Mouse (Mus musculus) lung, embryonic 15.5 days (tissue): ENCODE measurements around the gene Dnajc19. TPM values are rescaled to one million over a fixed set of nuclear protein-coding genes. Genes with fewer than 3 reads are reported as not detected.
A peak's percentile ranks its signal among the peaks of the same experiment; 100 is the strongest.

Experiments
- ATAC-seq: fragments of 200-750 bp; cut with Nextera tagmentation; 2 replicates; pipeline ENCODE4 v1.8.0; 2017; ENCODE audit warnings: moderate number of reproducible peaks, borderline replicate concordance; ENCODE audit not compliant: low FRiP score, low TSS enrichment; ENCODE audit errors: extremely low read depth
- H3K27ac ChIP-seq: fragments of 300-500 bp; sonication (generic); 2 replicates; pipeline ENCODE4 v1.5.1; 2015; ENCODE audit warnings: moderate library complexity, mild to moderate bottlenecking, inconsistent platforms
- H3K27me3 ChIP-seq: fragments of 300-500 bp; sonication (generic); 2 replicates; pipeline ENCODE4 v1.6.1; 2015; ENCODE audit warnings: inconsistent platforms
- H3K36me3 ChIP-seq: fragments of 300-500 bp; sonication (generic); 2 replicates; pipeline ENCODE4 v1.6.1; 2015; ENCODE audit warnings: inconsistent platforms
- H3K4me1 ChIP-seq: fragments of 300-500 bp; sonication (generic); 2 replicates; pipeline ENCODE4 v1.6.1; 2015; ENCODE audit warnings: inconsistent platforms
- H3K4me2 ChIP-seq: fragments of 300-500 bp; sonication (generic); 2 replicates; pipeline ENCODE4 v1.6.1; 2015; ENCODE audit warnings: inconsistent platforms, mild to moderate bottlenecking, moderate library complexity
- H3K4me3 ChIP-seq: fragments of 300-500 bp; sonication (generic); 2 replicates; pipeline ENCODE4 v1.5.1; 2015; ENCODE audit warnings: mild to moderate bottlenecking, inconsistent platforms
- H3K9ac ChIP-seq: fragments of 300-500 bp; sonication (generic); 2 replicates; pipeline ENCODE4 v1.6.1; 2015; ENCODE audit warnings: inconsistent platforms
- H3K9me3 ChIP-seq: fragments of 300-500 bp; sonication (generic); 2 replicates; pipeline ENCODE4 v1.6.1; 2016; ENCODE audit warnings: inconsistent platforms
- WGBS: fragments of 180-500 bp; shearing (Covaris S2); methylation state at CpG from one replicate; pipeline ENCODE4 v1.1.7; 2015; 5-methylcytosine and 5-hydroxymethylcytosine counted together
- polyA plus RNA-seq: library from polyadenylated mRNA; unstranded; fragments of >200 nt; fragmentation: Nextera tagmentation; extraction: Ambion mirVana; gene quantifications from 2 replicates; pipeline ENCODE4 v1.2.1, GENCODE M21; 2015

Gene Dnajc19
- 122 and 124 TPM in 2 replicates for polyA plus RNA-seq

GRCm38 (mm10) chr3:34080900-34081662, at the start of gene Dnajc19:
Gene Dnajc19, minus strand, starts transcription at chr3:34081321.
- Histone ChIP-seq H3K27ac (peak within 1 kb of the TSS; percentile 37), H3K4me2 (peak within 1 kb of the TSS; percentile 72), H3K4me3 (peak within 1 kb of the TSS; percentile 85), H3K9ac (peak within 1 kb of the TSS; percentile 92), H3K4me1 (peaks cover 9% of the 10 kb centered on the region), H3K27me3 (no peaks in the 10 kb centered on the region), H3K9me3 (no peaks in the 10 kb centered on the region), H3K36me3 (peaks cover 14% of the 10 kb centered on the region; the same call in 1 of the 2 replicates)
- WGBS: under 1% methylated on average over 50 of the region's 50 CpGs
- ATAC-seq: peak; percentile 93

DNA sequence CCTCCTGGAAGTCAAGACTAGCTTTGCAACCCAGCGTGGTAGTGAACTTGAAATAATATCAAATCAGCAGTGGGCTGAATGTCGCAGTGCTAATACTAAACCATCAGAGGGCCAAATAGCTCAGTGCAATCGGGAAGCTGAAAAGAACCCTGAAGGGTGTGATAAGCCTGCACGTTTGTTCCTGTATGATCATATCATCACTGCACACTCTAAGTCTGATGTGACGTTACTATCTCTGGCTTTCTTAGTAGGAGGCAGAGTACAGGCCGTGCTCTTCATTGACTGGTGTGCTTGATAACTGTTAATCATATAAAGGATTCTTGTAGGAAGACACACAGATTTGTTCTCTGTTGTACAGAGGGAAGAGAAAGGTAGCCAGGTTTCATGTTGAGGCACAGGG, 48.8 kb upstream of the Dnajc19 start:
- H3K27me3 ChIP-seq: no peaks in the 10 kb centered on the region
- no peak overlapping the region for H3K4me2 ChIP-seq
- no peak overlapping the region for H3K27ac ChIP-seq
- no peak overlapping the region for H3K4me3 ChIP-seq
- H3K36me3 ChIP-seq: no peaks in the 10 kb centered on the region
- 72% methylated on average over 6 of the region's 6 CpGs for WGBS
- H3K4me1 ChIP-seq: no peaks in the 10 kb centered on the region
- H3K9me3 ChIP-seq: no peaks in the 10 kb centered on the region
- ATAC-seq: no peak
- H3K9ac ChIP-seq: no peak overlapping the region

DNA sequence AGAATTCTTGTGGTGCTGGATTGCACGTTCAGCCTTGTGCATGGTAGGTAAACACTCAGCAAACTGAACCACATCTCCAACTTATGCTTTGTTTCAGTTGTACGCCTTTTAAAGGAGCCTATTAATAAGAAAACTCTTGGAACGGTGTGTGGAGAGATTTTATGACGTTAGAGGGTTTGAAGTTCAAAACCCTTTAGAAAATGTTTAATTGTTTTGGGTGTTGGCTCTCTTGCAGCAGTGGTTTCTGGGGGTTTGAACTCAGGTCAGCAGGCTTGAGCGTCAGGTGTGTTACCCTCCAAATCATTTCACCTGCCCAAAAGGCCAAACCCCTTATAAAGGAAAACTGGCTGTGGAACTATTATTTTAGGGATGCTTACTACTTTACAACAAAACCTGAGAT, 40.2 kb upstream of the Dnajc19 start:
- WGBS: 74% methylated on average over 5 of the region's 5 CpGs

DNA sequence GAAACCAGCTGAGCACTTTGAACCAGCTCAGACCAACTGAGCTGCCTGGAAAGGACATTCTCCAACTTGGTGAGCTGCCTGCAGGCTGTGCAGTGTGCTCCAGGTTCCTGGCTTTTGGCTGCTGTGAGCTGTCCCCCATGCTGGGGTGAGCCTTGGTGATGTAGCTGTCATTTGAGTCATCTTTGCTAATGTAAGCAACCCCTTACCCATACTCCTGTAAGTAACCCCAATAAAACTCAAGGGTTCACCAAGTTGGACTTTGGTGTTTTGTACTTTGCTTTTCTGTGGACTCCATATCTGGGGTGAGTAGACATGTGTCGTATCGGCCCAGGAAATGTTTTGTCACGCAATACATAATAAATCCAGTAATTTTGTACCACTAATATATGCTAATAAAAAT, 39.7 kb upstream of the Dnajc19 start:
- Histone ChIP-seq H3K4me2 (no peak overlapping the region), H3K36me3 (no peaks in the 10 kb centered on the region), H3K9ac (no peak overlapping the region), H3K27me3 (no peaks in the 10 kb centered on the region), H3K27ac (no peak overlapping the region), H3K9me3 (no peaks in the 10 kb centered on the region), H3K4me1 (no peaks in the 10 kb centered on the region), H3K4me3 (no peak overlapping the region)
- ATAC-seq: no peak
- WGBS: 83% methylated on average over 3 of the region's 3 CpGs

More for the DNA sequence above, 40.2 kb upstream of the Dnajc19 start:
- H3K27ac ChIP-seq: no peak overlapping the region
- no peaks in the 10 kb centered on the region for H3K4me1 ChIP-seq
- ATAC-seq: no peak
- no peaks in the 10 kb centered on the region for H3K9me3 ChIP-seq
- no peak overlapping the region for H3K9ac ChIP-seq
- no peaks in the 10 kb centered on the region for H3K36me3 ChIP-seq
- no peak overlapping the region for H3K4me3 ChIP-seq
- no peaks in the 10 kb centered on the region for H3K27me3 ChIP-seq
- H3K4me2 ChIP-seq: no peak overlapping the region

GRCm38 (mm10) chr3:34119869-34120268, 38.7 kb upstream of the Dnajc19 start:
- no peak overlapping the region for H3K4me3 ChIP-seq
- 67% methylated on average over 4 of the region's 4 CpGs for WGBS

GRCm38 (mm10) chr3:34115806-34116205, 34.7 kb upstream of the Dnajc19 start:
- Histone ChIP-seq H3K4me3 (no peak overlapping the region), H3K9ac (no peak overlapping the region), H3K4me2 (no peak overlapping the region), H3K4me1 (no peaks in the 10 kb centered on the region), H3K9me3 (no peaks in the 10 kb centered on the region), H3K27ac (no peak overlapping the region), H3K27me3 (no peaks in the 10 kb centered on the region), H3K36me3 (no peaks in the 10 kb centered on the region)
- no peak for ATAC-seq
- 60% methylated on average over 6 of the region's 6 CpGs for WGBS

More at GRCm38 (mm10) chr3:34119869-34120268, 38.7 kb upstream of the Dnajc19 start:
- Histone ChIP-seq H3K27ac (no peak overlapping the region), H3K36me3 (no peaks in the 10 kb centered on the region), H3K9ac (no peak overlapping the region), H3K4me1 (no peaks in the 10 kb centered on the region), H3K9me3 (no peaks in the 10 kb centered on the region), H3K4me2 (no peak overlapping the region), H3K27me3 (no peaks in the 10 kb centered on the region)
- ATAC-seq: no peak

- no peak overlapping the region for H3K27ac ChIP-seq
- H3K9me3 ChIP-seq: no peaks in the 10 kb centered on the region
- 65% methylated on average over 11 of the region's 11 CpGs for WGBS
Observed at GRCm38 (mm10) chr3:34111941-34112685, 31.0 kb upstream of the Dnajc19 start.

DNA sequence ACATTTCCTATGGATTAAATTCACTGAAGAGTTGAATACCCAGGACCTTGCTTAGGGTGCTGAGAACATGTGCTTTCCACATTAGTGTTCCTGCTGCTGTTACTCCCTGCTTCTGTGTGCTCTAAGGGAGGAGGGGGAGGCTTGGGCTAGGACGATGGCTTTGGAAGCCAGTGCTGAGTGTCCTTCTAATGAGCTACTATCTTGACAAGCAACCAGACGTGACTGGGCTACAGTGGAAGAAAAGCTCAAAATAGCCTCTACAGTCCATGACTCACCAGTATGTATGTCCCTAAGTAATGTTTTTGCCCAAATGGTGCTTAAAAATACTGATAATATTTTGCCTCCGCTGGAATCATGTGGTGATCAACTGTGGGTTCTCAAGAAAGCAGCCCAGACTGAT, 26.5 kb upstream of the Dnajc19 start:
- Histone ChIP-seq H3K27me3 (peaks cover 23% of the 10 kb centered on the region; the same call in 1 of the 2 replicates), H3K4me3 (no peak overlapping the region), H3K36me3 (no peaks in the 10 kb centered on the region), H3K9me3 (no peaks in the 10 kb centered on the region), H3K27ac (no peak overlapping the region), H3K9ac (no peak overlapping the region), H3K4me1 (no peaks in the 10 kb centered on the region), H3K4me2 (no peak overlapping the region)
- 63% methylated on average over 3 of the region's 3 CpGs for WGBS
- ATAC-seq: no peak

More at GRCm38 (mm10) chr3:34111941-34112685, 31.0 kb upstream of the Dnajc19 start:
- Histone ChIP-seq H3K4me3 (no peak overlapping the region), H3K27me3 (peaks cover 2% of the 10 kb centered on the region; the same call in 1 of the 2 replicates), H3K4me1 (no peaks in the 10 kb centered on the region), H3K4me2 (no peak overlapping the region), H3K9ac (no peak overlapping the region), H3K36me3 (no peaks in the 10 kb centered on the region)
- no peak for ATAC-seq

GRCm38 (mm10) chr3:34106421-34106820, 25.3 kb upstream of the Dnajc19 start:
- Histone ChIP-seq H3K36me3 (no peaks in the 10 kb centered on the region), H3K4me1 (no peaks in the 10 kb centered on the region), H3K4me3 (no peak overlapping the region), H3K4me2 (no peak overlapping the region), H3K27ac (no peak overlapping the region), H3K9me3 (no peaks in the 10 kb centered on the region), H3K9ac (no peak overlapping the region), H3K27me3 (peaks cover 23% of the 10 kb centered on the region; the same call in 1 of the 2 replicates)
- 13% methylated on average over 9 of the region's 9 CpGs for WGBS
- ATAC-seq: no peak

DNA sequence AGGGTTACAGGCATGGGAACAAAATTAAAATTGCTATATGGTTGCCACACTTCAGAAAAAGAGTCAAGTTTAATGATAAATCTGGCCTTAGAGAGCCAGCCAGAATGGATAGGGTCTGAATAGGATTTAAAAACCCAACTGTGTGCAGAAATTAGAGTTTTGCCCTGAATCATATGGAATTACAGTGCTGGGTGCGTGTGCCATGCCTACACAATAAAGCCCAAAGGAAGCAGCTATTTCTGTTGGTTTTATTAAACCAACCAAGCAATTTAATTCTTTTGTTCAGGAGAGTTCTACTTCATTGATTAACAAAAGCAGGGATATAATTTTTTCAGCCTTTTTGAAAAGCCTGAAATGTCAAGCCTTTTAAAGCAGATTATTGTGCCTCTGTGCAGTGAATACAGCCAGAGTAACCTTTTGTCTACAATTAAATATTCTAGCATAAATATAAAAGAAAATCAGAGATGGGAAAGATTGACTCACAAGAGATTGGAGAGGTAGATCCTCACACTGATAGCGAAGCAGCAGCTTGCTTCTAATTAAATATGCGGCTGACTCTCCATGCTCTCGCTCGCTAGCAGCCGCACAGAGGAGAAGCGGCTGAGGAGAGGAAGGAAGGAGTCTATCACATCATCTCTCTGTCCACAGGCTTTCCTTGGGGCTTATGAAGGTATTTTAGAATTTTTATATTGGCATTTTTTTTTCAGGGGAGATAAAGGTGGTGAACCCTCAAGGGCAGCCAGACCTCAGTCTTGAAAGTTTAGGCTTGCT, 23.0 kb upstream of the Dnajc19 start:
- Histone ChIP-seq H3K9ac (no peak overlapping the region), H3K4me3 (no peak overlapping the region), H3K4me2 (no peak overlapping the region), H3K36me3 (no peaks in the 10 kb centered on the region), H3K27ac (no peak overlapping the region), H3K4me1 (no peaks in the 10 kb centered on the region), H3K9me3 (no peaks in the 10 kb centered on the region), H3K27me3 (peaks cover 23% of the 10 kb centered on the region; the same call in 1 of the 2 replicates)
- no peak for ATAC-seq
- WGBS: 58% methylated on average over 7 of the region's 7 CpGs

DNA sequence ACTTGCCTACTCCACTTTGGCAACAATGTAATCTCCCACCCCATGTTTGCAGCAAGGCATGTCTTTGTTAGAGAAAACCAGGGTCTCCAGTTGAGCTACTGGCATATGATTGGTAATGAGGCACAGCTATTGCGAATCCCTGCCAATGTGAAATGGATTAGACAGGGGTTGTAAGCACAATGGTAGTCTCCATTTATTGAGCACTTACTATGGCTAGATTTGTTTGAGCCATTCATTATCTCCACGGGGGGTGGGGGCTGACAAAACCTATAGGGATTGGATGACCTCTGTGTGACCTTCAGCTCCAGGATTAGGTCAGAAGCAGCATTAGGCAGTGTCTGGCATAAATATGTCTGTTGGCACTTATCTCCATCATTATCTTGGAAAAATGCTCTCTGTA, 21.8 kb upstream of the Dnajc19 start:
- no peaks in the 10 kb centered on the region for H3K36me3 ChIP-seq
- no peaks in the 10 kb centered on the region for H3K9me3 ChIP-seq
- H3K9ac ChIP-seq: no peak overlapping the region
- H3K4me2 ChIP-seq: no peak overlapping the region
- no peaks in the 10 kb centered on the region for H3K4me1 ChIP-seq
- H3K27me3 ChIP-seq: peaks cover 23% of the 10 kb centered on the region; the same call in 1 of the 2 replicates
- no peak for ATAC-seq
- no peak overlapping the region for H3K27ac ChIP-seq
- no peak overlapping the region for H3K4me3 ChIP-seq
- 70% methylated on average over 2 of the region's 2 CpGs for WGBS
